Mouse (Mus musculus) myocyte (in vitro differentiated cells): ENCODE data around the gene Kif19a.

Experiments used
- E2F4 ChIP-seq: IDR thresholded peaks from one replicate; pipeline ENCODE4 v1.6.1; 2011; ENCODE audit warnings: mild to moderate bottlenecking, control low read depth, moderate library complexity; ENCODE audit not compliant: insufficient read depth
- POLR2A ChIP-seq: IDR thresholded peaks from one replicate; pipeline ENCODE4 v1.6.1; 2011; ENCODE audit warnings: low read depth, mild to moderate bottlenecking, control low read depth, moderate library complexity; ENCODE audit not compliant: insufficient read length
- USF1 ChIP-seq: IDR thresholded peaks from one replicate; pipeline ENCODE4 v1.6.1; 2011; ENCODE audit warnings: low read depth, mild to moderate bottlenecking, control low read depth, moderate library complexity

GRCm38 (mm10) chr11:114797176-114797575 is 32.0 kb downstream of the Kif19a start:
- TF ChIP-seq E2F4, result no peak
- TF ChIP-seq POLR2A, result no peak
- TF ChIP-seq USF1, result no peak
